Mouse (Mus musculus): ENCODE data around the gene Mlx.

The Mlx gene

GRCm38 (mm10) chr11:101138536-101139181, 51.6 kb downstream of the Mlx start:
- DNase-seq (ENCODE audit: low read depth) = no peak

- DNase-seq (ENCODE audit: low read depth) = peak; percentile 27
Observed at GRCm38 (mm10) chr11:101140164-101140819, 53.2 kb downstream of the Mlx start.

GRCm38 (mm10) chr11:101141088-101141487, 54.0 kb downstream of the Mlx start:
- no peak for DNase-seq (ENCODE audit: low read depth)
